Mouse (Mus musculus) ES-Bruce4 (cell line): Measurements from ENCODE around the gene Ets2.

Experiments used
- CTCF ChIP-seq: IDR thresholded peaks from one replicate; pipeline ENCODE4 v1.8.1; 2011; ENCODE audit warnings: low read depth, low read length
- POLR2A ChIP-seq: IDR thresholded peaks from one replicate; pipeline ENCODE4 v1.8.1; 2011; ENCODE audit warnings: low read length; ENCODE audit not compliant: insufficient read depth

GRCm38 (mm10) chr16:95705771-95706170 lies 3.9 kb downstream of the Ets2 start:
- TF ChIP-seq POLR2A (no peak), CTCF (no peak)
